Mouse (Mus musculus): ENCODE data around the gene Wdr70. TPM values are rescaled to one million over a fixed set of nuclear protein-coding genes. Genes with fewer than 3 reads are reported as not detected.

Gene Wdr70
- 34.7 and 36.1 TPM in 2 replicates for polyA plus RNA-seq (2012; rRNA removed)

- H3K27me3 ChIP-seq (ENCODE audit: control insufficient read depth, insufficient read depth, low read length): no peaks in the 10 kb centered on the region
- H3K4me1 ChIP-seq (ENCODE audit: control insufficient read depth, insufficient read depth, low read length): no peaks in the 10 kb centered on the region
- WGBS: 2% methylated on average over 56 of the region's 56 CpGs
- H3K27ac ChIP-seq (ENCODE audit: insufficient read depth, low read length): no peak within 1 kb of the TSS
- TF ChIP-seq POLR2A (IDR thresholded peaks at IDR 0.05; ENCODE audit: borderline replicate concordance, insufficient read depth, low read length): peak; percentile 87
- peak; percentile 87 for TF ChIP-seq CTCF (IDR thresholded peaks at IDR 0.05; ENCODE audit: borderline replicate concordance, insufficient read depth, low read depth, low read length)
- peak; percentile 96 to 98 for DNase-seq
- peak within 1 kb of the TSS; percentile 83 for H3K4me3 ChIP-seq (replicated peaks; ENCODE audit: insufficient read depth, low read depth, low read length)
These were observed at the start of gene Wdr70 for GRCm38 (mm10) chr15:8098774-8099749. TSS of gene Wdr70 (minus strand) at chr15:8099209.

- H3K4me3 ChIP-seq (replicated peaks; ENCODE audit: insufficient read depth, low read depth, low read length): no peak overlapping the region
- H3K4me1 ChIP-seq (ENCODE audit: control insufficient read depth, insufficient read depth, low read length): no peaks in the 10 kb centered on the region
- DNase-seq: no peak
- no peak overlapping the region for H3K27ac ChIP-seq (ENCODE audit: insufficient read depth, low read length)
- 90% methylated on average over 5 of the region's 5 CpGs for WGBS
- TF ChIP-seq POLR2A (IDR thresholded peaks at IDR 0.05; ENCODE audit: borderline replicate concordance, insufficient read depth, low read length): no peak
- TF ChIP-seq CTCF (IDR thresholded peaks at IDR 0.05; ENCODE audit: borderline replicate concordance, insufficient read depth, low read depth, low read length): no peak
- H3K27me3 ChIP-seq (ENCODE audit: control insufficient read depth, insufficient read depth, low read length): no peaks in the 10 kb centered on the region
These were observed 36.6 kb upstream of the Wdr70 start for GRCm38 (mm10) chr15:8135606-8136005.

GRCm38 (mm10) chr15:8131761-8132160 lies 32.8 kb upstream of the Wdr70 start:
- no peaks in the 10 kb centered on the region for H3K27me3 ChIP-seq (ENCODE audit: control insufficient read depth, insufficient read depth, low read length)
- DNase-seq: no peak
- no peak overlapping the region for H3K27ac ChIP-seq (ENCODE audit: insufficient read depth, low read length)
- H3K4me3 ChIP-seq (replicated peaks; ENCODE audit: insufficient read depth, low read depth, low read length): no peak overlapping the region
- H3K4me1 ChIP-seq (ENCODE audit: control insufficient read depth, insufficient read depth, low read length): no peaks in the 10 kb centered on the region
- no peak for TF ChIP-seq CTCF (IDR thresholded peaks at IDR 0.05; ENCODE audit: borderline replicate concordance, insufficient read depth, low read depth, low read length)
- no peak for TF ChIP-seq POLR2A (IDR thresholded peaks at IDR 0.05; ENCODE audit: borderline replicate concordance, insufficient read depth, low read length)

GRCm38 (mm10) chr15:8131268-8131667 lies 32.3 kb upstream of the Wdr70 start:
- no peak for TF ChIP-seq CTCF (IDR thresholded peaks at IDR 0.05; ENCODE audit: borderline replicate concordance, insufficient read depth, low read depth, low read length)
- no peak for TF ChIP-seq POLR2A (IDR thresholded peaks at IDR 0.05; ENCODE audit: borderline replicate concordance, insufficient read depth, low read length)
- WGBS: 97% methylated on average over 3 of the region's 3 CpGs
- H3K27me3 ChIP-seq (ENCODE audit: control insufficient read depth, insufficient read depth, low read length): no peaks in the 10 kb centered on the region
- no peak overlapping the region for H3K27ac ChIP-seq (ENCODE audit: insufficient read depth, low read length)
- H3K4me3 ChIP-seq (replicated peaks; ENCODE audit: insufficient read depth, low read depth, low read length): no peak overlapping the region
- no peak for DNase-seq
- no peaks in the 10 kb centered on the region for H3K4me1 ChIP-seq (ENCODE audit: control insufficient read depth, insufficient read depth, low read length)

- Histone ChIP-seq H3K27ac (ENCODE audit: insufficient read depth, low read length) (no peak overlapping the region), H3K27me3 (ENCODE audit: control insufficient read depth, insufficient read depth, low read length) (no peaks in the 10 kb centered on the region), H3K4me1 (ENCODE audit: control insufficient read depth, insufficient read depth, low read length) (no peaks in the 10 kb centered on the region), H3K4me3 (replicated peaks; ENCODE audit: insufficient read depth, low read depth, low read length) (no peak overlapping the region)
- no peak for TF ChIP-seq POLR2A (IDR thresholded peaks at IDR 0.05; ENCODE audit: borderline replicate concordance, insufficient read depth, low read length)
- no peak for TF ChIP-seq CTCF (IDR thresholded peaks at IDR 0.05; ENCODE audit: borderline replicate concordance, insufficient read depth, low read depth, low read length)
- WGBS: 66% methylated on average over 1 of the region's 1 CpGs
- DNase-seq: no peak
These were observed 30.3 kb upstream of the Wdr70 start for GRCm38 (mm10) chr15:8129281-8129680.

GRCm38 (mm10) chr15:8109782-8110181 lies 10.8 kb upstream of the Wdr70 start:
- no peaks in the 10 kb centered on the region for H3K27me3 ChIP-seq (ENCODE audit: control insufficient read depth, insufficient read depth, low read length)
- TF ChIP-seq CTCF (IDR thresholded peaks at IDR 0.05; ENCODE audit: borderline replicate concordance, insufficient read depth, low read depth, low read length) (no peak), POLR2A (IDR thresholded peaks at IDR 0.05; ENCODE audit: borderline replicate concordance, insufficient read depth, low read length) (no peak)
- peaks cover 3% of the 10 kb centered on the region; the same call in 1 of the 2 replicates for H3K4me1 ChIP-seq (ENCODE audit: control insufficient read depth, insufficient read depth, low read length)
- no peak overlapping the region for H3K27ac ChIP-seq (ENCODE audit: insufficient read depth, low read length)
- no peak for DNase-seq
- under 1% methylated on average over 8 of the region's 8 CpGs for WGBS
- peak overlapping the region; percentile 92 for H3K4me3 ChIP-seq (replicated peaks; ENCODE audit: insufficient read depth, low read depth, low read length)

- Histone ChIP-seq H3K4me3 (replicated peaks; ENCODE audit: insufficient read depth, low read depth, low read length) (peak within 1 kb of the TSS; percentile 92), H3K4me1 (ENCODE audit: control insufficient read depth, insufficient read depth, low read length) (peaks cover 3% of the 10 kb centered on the region; the same call in 1 of the 2 replicates), H3K27ac (ENCODE audit: insufficient read depth, low read length) (no peak within 1 kb of the TSS), H3K27me3 (ENCODE audit: control insufficient read depth, insufficient read depth, low read length) (no peaks in the 10 kb centered on the region)
- TF ChIP-seq POLR2A (IDR thresholded peaks at IDR 0.05; ENCODE audit: borderline replicate concordance, insufficient read depth, low read length) (peak; percentile 58; the same call in 1 of the 2 replicates), CTCF (IDR thresholded peaks at IDR 0.05; ENCODE audit: borderline replicate concordance, insufficient read depth, low read depth, low read length) (no peak)
- peak; percentile 92 to 93 for DNase-seq
- under 1% methylated on average over 54 of the region's 54 CpGs for WGBS
These were observed 10.1 kb upstream of the Wdr70 start, which contains the start of gene Nup155 for GRCm38 (mm10) chr15:8108966-8109743. TSS of gene Nup155 (plus strand) at chr15:8109273.

Measured in cerebellum, adult 2 months (tissue).